8 mouse cellular contexts compared by ENCODE assay signal in the genomic region with DNA sequence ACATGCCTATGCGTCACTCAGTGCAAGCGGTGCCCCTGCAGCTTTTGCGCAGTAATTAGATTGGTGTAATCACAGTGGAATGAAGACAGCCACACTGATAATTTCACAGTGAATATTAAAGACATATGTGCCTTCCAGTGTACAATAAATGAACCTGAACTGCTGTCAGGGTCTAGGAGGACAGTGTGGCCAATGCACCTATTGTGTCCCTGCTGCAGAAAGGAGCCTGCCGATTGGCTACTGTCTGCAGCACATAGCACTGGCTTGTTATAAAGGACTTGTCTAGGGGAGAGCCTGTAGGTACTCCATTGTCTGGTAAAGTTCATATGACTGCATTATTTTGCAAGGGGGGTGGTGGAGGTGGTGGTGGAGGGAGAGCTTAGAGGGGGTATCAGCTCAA.
A peak's percentile ranks its signal among the peaks of the same experiment; 100 is the strongest.
DNase-seq lines count a peak whose midpoint lies in the region; ATAC-seq lines count a peak whose summit lies in the region.

No protein-coding gene starts in this region.

- H3K36me3 ChIP-seq in embryonic facial prominence, embryonic 14.5 days (ENCODE audit: control insufficient read depth, insufficient read depth, low read length) = no peaks in the 10 kb centered on the region
- no peaks in the 10 kb centered on the region for H3K36me3 ChIP-seq in hindbrain, embryonic 16.5 days (ENCODE audit: control insufficient read depth, insufficient read depth, low read length)
- no peaks in the 10 kb centered on the region for H3K36me3 ChIP-seq in midbrain, embryonic 15.5 days (replicated peaks)

- no peaks in the 10 kb centered on the region for H3K27me3 ChIP-seq in embryonic facial prominence, embryonic 14.5 days (replicated peaks; ENCODE audit: control insufficient read depth, insufficient read depth, low read length)
- H3K27me3 ChIP-seq in hindbrain, embryonic 16.5 days (replicated peaks; ENCODE audit: control insufficient read depth, insufficient read depth, low read length) = no peaks in the 10 kb centered on the region
- no peaks in the 10 kb centered on the region for H3K27me3 ChIP-seq in midbrain, embryonic 15.5 days (replicated peaks)

- H3K9ac ChIP-seq in embryonic facial prominence, embryonic 14.5 days (ENCODE audit: low read depth, low read length) = no peak overlapping the region
- H3K9ac ChIP-seq in hindbrain, embryonic 16.5 days (ENCODE audit: low read depth, low read length) = peak overlapping the region; percentile 60
- H3K9ac ChIP-seq in midbrain, embryonic 15.5 days = peak overlapping the region; percentile 69

- H3K4me3 ChIP-seq in embryonic facial prominence, embryonic 14.5 days (ENCODE audit: low read depth, low read length) = no peak overlapping the region
- H3K4me3 ChIP-seq in hindbrain, embryonic 16.5 days (ENCODE audit: low read length) = peak overlapping the region; percentile 44
- H3K4me3 ChIP-seq in midbrain, embryonic 15.5 days = peak overlapping the region; percentile 43

- ATAC-seq in embryonic facial prominence, embryonic 14.5 days (ENCODE audit: low read depth) = peak; percentile 54; the same call in 1 of the 2 replicates
- peak; percentile 92 for ATAC-seq in hindbrain, embryonic 16.5 days
- peak; percentile 91 for ATAC-seq in midbrain, embryonic 15.5 days (replicated peaks)

- peak overlapping the region; percentile 56 for H3K4me2 ChIP-seq in embryonic facial prominence, embryonic 14.5 days (ENCODE audit: low read depth, low read length)
- H3K4me2 ChIP-seq in hindbrain, embryonic 16.5 days (ENCODE audit: low read length) = peak overlapping the region; percentile 68
- peak overlapping the region; percentile 66 for H3K4me2 ChIP-seq in midbrain, embryonic 15.5 days

- H3K27ac ChIP-seq in embryonic facial prominence, embryonic 14.5 days (replicated peaks; ENCODE audit: low read depth, low read length) = peak overlapping the region; percentile 67; the same call in 1 of the 2 replicates
- H3K27ac ChIP-seq in hindbrain, embryonic 16.5 days (ENCODE audit: low read depth, low read length) = peak overlapping the region; percentile 96
- H3K27ac ChIP-seq in midbrain, embryonic 15.5 days = peak overlapping the region; percentile 98

- DNase-seq in cerebellum, adult 18-20 months = peak; percentile 58 to 65
- peak; percentile 43 for DNase-seq in embryonic facial prominence, embryonic 14.5 days (ENCODE audit: low spot score)
- DNase-seq in testis, postnatal 10 days (ENCODE audit: low spot score) = no peak
- DNase-seq in lung, adult 18-20 months = no peak
- no peak for DNase-seq in heart, postnatal 10 days
- no peak for DNase-seq in kidney, postnatal 10 days

- peaks cover 18% of the 10 kb centered on the region for H3K4me1 ChIP-seq in embryonic facial prominence, embryonic 14.5 days (ENCODE audit: control insufficient read depth, insufficient read depth, low read length)
- peaks cover 2% of the 10 kb centered on the region; the same call in 1 of the 2 replicates for H3K4me1 ChIP-seq in hindbrain, embryonic 16.5 days (ENCODE audit: control insufficient read depth, insufficient read depth, low read depth, low read length)
- 0 out of 2 replicates have a peak, but pooled peaks cover 2% of the 10 kb centered on the region for H3K4me1 ChIP-seq in midbrain, embryonic 15.5 days

- intact Hi-C loops in heart, postnatal 10 days (cut with DNase I) = no loop called here

- no peaks in the 10 kb centered on the region for H3K9me3 ChIP-seq in embryonic facial prominence, embryonic 14.5 days (ENCODE audit: control insufficient read depth, low read length)
- no peaks in the 10 kb centered on the region for H3K9me3 ChIP-seq in hindbrain, embryonic 16.5 days (ENCODE audit: control insufficient read depth, low read length)
- no peaks in the 10 kb centered on the region for H3K9me3 ChIP-seq in midbrain, embryonic 15.5 days

- 55% methylated on average over 4 of the region's 4 CpGs for WGBS in embryonic facial prominence, embryonic 14.5 days
- 10% methylated on average over 4 of the region's 4 CpGs for WGBS in hindbrain, embryonic 16.5 days
- WGBS in midbrain, embryonic 15.5 days = 7% methylated on average over 4 of the region's 4 CpGs

Comparison
In these comparisons a context has a peak if more than half of its experiments do, and no peak if none do; other contexts are left out.
1. DNase-seq: peak in cerebellum, adult 18-20 months (2 of 2) and embryonic facial prominence, embryonic 14.5 days (single experiment); none in testis, postnatal 10 days (single experiment), lung, adult 18-20 months (0 of 2), heart, postnatal 10 days (0 of 2) and kidney, postnatal 10 days (single experiment).
2. Peak in every context shown above with its lines, with median percentiles within 50 percentile points of each other: ATAC-seq, H3K27ac ChIP-seq and H3K4me2 ChIP-seq.